Mouse (Mus musculus) thymus, postnatal 14 days (tissue): ENCODE measurements around the gene Plekha5.
"Not testable (repeated sequence)": the region's sequence is repeated elsewhere in the genome, so short reads cannot be mapped to it uniquely, and the experiment has no call there.

Experiments used
- DNase-seq: peaks from one replicate; pipeline ENCODE4 v3.0.0; 2021

Plekha5 gene

DNA sequence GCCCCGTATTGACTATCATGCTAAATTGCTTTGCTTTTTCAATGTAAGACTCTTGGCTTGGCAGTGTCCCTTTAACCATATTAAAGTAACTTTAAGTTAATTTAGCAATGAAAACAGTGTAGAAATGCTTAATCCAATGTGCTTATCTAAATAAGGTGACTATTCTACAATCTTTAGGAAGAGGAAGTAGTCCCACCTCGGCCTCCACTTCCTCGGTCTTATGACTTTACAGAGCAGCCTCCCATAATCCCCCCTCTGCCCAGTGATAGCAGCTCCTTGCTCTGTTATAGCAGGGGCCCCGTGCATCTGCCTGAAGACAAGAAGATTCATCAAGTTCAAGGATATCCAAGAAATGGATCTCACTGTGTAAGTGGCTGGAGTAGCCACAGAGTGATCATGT, 156.3 kb downstream of the Plekha5 start:
- DNase-seq: no peak

DNA sequence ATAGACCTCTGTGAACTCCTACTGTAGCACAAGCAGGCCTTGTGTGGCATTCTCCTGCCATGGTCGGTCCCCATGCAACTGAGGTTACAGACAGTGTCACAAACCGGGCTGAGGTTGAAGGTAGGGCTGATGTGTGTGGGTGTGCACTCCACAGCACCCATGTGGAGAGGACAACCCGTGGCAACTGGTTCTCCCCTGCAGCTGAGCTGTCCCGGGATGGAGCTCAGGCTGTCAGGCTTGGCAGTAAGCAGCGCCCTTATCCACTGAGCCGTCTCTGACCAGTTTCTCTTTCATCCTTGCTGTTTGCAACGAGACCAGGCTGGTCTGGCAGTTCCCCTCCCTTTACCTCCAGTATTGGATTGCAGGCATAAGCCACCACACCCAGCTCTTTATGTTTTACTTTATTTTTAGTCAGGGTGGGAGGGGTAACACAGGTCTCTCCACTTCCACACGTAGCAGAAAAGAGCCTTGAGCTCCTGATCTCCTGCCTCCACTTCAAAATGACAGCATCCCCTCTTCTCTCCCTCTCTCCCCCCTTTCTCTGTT, 162.9 kb downstream of the Plekha5 start:
- DNase-seq: no peak

DNA sequence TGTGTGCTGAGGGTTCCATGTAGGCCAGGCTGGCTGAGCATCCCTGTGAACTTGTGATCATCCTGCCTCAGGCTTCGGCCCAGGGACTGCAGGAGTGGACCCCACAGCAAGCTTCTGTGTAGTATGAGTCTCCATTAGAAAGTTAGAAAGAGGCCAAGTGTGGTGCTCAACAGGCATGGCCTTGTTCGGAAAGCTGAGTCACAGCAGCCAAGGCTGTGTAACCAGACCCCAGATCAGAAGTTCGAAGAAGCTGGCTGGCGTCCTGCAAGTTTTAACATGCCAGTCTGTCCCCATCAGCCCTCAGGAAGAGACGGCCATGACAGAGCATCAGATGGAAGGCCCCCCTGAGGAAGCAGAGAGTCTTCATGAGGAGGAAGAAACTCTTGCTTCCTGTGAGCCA, 167.5 kb downstream of the Plekha5 start:
- no peak for DNase-seq

DNA sequence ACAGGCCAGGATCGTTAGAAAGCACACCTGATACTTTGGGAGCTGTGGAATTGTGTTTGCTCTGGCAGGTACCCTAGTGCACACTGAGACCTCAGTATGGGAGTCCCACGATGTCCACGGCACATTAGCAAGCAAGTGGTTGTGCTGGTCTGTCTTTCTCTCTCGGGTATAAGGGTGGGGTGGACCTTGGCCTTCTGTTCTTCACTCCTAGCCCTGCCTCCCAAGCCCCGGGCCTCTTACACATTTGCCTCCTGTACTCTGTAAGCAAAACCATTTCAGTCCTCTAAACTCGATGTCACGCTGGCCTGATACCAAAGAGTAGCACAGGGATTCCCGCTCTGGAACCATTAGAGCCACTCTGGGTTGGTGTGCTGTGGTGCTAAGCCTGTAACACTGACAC, 168.9 kb downstream of the Plekha5 start:
- DNase-seq: no peak

DNA sequence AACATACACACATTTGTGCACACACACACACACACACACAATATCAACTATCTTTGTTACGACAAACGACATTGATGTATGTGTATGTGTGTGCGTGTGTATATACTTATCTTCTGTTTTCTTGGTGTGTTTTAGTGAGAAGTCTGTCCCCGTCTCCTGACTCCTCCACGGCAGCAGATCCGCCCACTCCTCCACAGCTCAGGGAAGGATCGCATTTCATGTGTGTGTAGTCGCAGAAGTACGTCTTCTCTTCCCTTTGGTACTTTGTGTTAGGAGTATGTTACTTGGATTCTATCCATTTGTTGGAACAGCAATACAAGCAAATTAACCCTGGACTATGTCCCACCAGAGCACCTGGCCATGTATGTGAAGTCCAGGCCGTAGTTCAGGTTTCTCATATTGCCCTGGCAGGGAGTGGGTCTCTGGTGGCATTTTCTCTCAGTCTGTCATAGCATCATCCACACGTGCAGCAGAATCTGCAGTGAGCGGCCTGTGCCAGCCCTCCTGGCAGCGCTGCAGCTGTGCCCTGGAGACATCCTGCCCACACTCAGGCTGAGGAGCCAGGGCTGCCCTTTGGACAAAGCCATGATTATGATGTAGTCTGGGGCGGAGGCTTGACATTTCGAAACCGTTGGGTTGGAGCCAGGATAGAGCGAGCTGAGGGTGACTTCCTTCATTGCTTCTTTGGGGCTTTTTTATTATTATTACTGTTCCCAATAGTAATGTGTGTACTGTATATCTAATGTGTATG, 169.7 kb downstream of the Plekha5 start:
- no peak for DNase-seq

DNA sequence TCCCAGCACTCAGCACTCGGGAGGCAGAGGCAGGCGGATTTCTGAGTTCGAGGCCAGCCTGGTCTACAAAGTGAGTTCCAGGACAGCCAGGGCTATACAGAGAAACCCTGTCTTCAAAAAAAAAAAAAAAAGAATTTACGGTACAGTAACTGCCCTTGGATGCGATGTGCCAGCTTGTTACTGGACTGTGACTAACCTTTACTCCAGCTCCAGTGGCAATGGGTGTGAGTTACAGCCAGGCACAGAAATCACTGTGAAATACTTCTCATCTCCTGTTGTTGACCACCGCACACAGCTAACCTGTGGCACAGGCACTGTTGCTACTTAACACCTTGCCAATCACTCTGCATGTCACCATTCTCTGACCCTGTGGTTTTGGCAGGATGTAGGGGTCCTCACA, 171.7 kb downstream of the Plekha5 start:
- peak; percentile 36 for DNase-seq

DNA sequence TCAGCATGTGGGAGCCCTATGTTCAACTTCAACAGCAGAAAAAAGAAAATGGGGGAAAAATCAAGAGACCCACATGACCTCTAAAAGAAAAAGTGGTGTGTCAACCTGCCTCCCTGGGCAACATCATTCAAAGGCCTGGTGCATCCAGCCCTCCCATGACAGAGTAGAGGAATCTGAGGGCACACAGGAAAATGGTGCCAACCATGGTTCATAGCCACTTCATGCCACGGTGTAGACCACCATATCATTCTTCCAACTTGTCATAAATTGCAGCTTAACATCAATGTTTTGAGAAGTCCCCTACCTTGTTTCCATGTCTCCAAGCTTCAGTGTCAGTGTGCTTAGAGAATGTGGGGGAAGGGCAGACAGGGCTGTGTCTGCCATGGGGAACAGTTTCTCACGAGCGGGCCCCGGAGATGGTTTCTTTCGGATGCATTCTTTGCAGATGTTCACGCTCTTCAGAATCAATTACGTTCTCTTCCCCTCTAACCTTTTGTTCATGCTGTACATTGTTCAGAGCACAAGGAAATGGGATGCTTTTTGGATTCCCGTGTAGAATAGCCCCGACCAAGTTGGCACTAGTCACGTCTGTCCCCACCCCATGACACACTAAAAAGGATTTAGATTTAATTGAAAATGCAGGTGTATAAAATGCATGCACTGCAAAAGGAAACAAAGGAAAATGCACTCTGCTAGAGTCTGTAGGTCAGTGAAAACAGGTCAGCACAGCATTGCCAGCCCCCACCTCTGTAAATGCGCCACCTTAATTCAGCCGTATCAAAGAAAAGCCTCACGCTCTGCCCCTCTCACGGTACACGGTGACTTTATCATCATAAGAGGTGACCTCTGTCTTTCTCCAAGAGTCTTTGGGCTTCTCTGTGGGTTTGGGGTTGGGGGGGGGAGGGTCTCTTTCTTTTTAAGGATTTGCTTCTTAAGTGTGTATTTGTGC, 173.8 kb downstream of the Plekha5 start:
- no peak for DNase-seq

DNA sequence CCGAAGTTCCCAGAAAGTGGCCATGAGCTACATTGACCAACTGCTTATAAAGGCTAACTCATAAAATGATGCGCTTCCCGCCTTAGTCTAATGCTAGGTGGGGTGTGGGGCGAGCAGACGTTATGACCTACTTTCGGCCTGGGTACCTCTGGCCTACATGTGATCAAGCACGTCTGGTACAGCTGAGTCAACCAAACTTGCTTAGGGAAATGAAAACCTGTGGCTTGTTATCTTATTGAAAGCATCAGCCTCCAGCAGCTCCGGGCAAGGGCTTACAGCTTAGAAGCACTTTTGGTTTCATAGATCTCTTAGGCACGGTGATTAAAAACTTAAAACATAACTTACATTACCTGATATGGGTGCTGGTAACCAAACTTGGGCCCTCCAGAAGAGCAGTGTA, 174.7 kb downstream of the Plekha5 start:
- peak; percentile 61 for DNase-seq

DNA sequence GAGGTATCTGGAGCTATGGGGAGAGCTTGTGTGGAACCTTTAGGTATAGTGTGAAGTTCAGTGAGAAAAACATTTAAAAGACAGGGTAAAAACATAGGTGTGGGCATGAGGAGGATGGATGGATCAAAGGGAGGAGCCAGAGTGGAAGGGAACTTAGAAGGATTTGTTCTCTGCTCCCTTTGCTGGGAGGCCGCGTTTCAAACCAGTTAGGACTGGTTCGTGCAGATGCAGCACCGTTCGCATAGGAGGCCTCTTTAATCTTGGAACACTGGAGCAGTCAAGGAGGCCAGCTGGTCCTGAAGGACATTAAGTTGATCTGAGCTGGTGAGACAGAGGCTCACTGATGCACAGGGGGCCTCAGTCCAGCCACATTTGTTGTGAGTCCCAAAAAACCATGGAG, 175.5 kb downstream of the Plekha5 start:
- DNase-seq: no peak

DNA sequence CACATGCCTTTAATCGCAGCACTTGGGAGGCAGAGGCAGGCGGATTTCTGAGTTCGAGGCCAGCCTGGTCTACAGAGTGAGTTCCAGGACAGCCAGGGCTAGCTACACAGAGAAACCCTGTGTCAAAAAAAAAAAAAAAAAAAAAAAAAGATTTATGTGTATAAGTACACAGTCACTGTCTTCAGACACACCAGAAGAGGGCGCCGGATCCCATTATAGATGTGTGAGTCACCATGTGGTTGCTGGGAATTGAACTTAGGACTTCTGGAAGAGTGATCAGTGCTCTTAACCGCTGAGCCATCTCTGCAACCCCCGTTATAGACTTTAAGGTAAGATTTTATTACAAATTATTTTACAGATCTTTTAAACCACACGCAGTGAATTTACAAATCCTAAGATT, 176.8 kb downstream of the Plekha5 start:
- DNase-seq: not testable (repeated sequence)

DNA sequence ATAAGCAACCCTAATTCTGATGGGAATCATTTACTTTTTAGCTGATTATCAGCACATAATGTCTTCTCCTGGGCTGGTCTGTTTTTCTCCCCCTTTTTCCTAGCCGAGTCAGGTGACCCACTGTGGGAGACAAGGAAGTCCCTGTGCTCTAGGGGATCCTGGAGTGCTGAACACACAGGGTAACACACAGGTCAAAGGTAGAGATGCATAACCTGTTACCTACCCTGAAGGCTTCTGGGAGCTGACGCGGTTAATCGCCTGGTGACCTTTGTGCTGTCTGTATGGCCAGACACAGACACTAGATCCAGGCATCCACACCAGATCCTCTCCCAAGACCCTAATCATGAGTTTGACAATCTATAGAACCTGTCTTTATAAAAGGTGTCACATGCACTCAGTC, 177.3 kb downstream of the Plekha5 start:
- no peak for DNase-seq

DNA sequence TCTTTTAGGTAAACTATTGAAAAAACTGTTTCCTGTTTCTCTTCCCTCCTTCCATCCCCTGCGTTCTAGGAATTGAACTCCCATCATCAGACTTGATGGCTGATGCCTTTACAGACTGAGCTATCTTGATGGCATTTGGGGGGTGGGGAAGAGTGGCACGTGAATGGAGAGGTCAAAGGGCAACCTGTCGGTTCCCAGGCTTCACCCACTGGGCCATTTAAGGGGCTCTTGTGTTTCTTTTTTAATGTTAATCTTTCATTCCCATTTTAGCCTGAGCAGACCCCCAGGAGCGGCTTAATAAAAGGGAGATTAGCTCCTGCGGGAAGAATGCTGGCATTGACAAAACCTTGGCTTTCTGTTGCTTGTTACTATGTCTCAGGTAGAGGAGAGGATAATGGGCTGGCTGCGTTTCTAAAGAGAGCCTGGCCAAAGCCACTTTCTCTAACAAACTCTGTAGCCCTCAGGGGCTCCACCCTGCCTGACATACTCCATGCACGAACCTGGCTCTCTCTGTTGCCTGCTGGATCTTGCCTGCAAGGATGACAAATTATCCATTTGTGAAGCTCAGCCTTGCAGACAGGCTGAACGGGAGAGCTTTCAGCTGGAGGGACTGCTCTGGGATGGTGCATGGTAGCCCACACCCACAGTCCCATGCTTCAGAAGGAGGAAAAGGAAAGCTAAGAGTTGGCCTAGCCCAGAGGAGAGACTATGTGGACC, 179.5 kb downstream of the Plekha5 start:
- DNase-seq: no peak

DNA sequence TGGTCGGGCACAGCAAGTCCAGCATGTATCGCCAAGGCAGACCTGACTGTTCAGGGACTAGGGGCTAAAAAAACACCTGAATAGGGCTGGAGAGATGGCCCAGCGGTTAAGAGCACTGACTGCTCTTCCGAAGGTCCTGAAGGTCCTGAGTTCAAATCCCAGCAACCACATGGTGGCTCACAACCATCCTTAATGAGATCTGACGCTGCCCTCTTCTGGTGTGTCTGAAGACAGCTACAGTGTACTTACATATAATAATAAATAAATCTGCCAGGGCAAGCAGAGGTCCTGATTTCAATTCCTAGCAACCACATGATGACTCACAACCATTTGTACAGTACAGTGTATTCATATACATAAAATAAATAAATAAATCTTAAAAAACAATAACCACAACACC, 181.3 kb downstream of the Plekha5 start:
- DNase-seq: not testable (repeated sequence)

DNA sequence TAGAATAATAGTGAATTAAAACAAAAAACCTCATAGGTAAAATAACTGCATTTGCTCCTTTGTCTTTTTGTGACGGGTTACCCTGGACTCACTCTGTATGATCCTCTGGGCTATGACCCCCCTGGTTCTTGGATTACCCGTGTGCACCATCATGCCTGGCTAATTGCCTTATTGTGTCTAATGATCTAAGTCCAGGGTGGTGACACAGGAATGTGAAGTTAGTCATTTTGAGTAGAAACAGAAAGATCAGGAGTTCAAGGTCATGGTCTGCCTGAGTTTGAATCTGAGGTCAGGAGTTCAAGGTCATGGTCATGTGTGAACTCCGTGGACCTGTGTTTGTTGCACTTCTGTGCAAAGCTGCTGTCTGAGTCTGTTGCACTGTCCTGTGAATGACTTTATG, 181.9 kb downstream of the Plekha5 start:
- DNase-seq: no peak

DNA sequence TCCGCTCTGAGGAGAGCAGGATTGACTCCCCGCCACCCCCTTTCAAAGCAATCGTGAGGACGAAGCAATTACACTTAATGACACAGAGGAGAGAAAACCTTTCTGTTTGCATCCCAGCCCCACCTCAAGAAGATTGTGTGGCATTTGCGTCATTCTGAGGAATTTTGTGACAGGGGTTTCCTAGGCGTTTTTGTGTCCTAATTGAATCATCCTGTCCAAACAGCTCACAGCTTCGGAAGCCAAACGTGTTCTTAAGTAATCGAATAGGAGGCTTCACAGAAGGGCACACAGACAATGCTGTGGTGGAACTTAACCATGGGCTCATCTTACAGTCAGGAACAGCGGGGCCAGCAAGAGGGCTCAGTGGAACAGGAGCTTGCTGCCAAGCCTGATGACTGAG, 182.7 kb downstream of the Plekha5 start:
- DNase-seq: no peak

DNA sequence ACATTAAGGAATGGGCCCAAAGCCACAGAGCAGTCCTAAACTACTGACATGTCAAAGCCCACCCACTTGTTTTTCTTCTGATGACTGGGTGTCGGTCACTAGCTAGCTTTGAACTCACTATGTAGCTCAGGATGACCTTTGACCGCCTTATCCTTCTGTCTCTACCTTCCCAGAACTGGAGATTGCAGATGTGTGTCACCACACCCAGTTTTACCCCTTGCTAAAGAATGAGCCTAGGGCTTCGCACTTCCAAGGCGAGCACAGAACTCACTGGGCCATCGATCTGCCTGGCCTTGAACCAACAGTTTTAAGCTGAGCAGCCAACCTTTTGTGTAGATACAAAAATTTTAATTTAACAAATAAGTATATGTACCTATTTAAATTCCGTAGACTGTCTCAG, 184.8 kb downstream of the Plekha5 start:
- no peak for DNase-seq

DNA sequence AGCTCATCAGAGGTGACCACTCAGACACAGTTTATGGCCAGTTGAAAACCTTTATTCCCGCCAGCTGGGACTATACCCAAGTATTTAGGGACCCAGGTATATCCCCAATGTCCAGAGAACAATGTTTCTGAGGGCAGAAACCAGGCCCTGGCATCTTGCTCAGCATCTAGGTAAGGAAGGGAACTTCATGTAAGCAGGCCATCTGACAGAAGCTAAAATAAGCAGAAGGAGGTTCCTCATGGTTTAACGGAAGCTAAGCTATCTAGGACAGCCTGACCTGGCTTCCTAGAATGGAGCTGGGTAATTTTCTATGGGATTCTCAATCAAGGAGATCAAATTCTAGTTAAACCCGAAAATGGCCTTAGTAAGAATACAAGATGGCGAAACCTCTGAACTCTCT, 185.7 kb downstream of the Plekha5 start:
- DNase-seq: no peak

DNA sequence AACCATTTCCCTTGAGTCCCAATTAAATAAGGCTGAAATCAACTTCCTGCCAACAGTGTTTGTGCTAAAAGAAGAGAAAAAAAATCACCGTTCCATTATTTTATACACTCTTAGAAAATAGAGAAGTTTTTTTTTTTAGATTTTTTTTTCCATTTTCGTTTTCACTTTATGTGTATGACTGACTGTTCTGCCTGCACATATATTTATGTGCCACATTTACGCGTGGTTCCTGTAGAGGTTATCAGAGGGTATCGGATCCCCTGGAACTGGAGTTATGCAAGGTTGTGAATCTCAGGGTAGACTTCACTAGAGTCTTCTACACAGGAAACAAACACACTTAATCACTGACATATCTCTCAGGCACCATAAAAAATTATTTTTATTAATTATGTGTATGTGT, 186.3 kb downstream of the Plekha5 start:
- no peak for DNase-seq

DNA sequence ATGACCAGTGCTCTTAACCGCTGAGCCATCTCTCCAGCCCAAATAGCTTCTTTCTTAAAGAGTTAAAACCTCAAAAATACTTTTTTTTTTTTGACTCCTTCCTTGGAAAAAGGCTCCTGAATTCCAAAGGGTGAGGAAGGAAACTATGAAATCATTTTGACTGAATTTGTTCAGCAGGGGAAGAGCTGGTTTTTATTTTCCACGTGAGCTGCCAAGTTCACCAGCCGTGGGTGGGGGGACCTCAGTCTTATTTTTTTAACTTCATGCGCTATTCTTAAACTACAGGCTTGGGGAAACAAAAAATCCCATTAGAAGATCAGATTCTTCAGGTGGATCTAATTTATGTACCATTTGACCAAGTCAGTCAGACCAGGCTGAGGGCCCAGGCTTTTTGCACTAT, 187.4 kb downstream of the Plekha5 start:
- DNase-seq: no peak

DNA sequence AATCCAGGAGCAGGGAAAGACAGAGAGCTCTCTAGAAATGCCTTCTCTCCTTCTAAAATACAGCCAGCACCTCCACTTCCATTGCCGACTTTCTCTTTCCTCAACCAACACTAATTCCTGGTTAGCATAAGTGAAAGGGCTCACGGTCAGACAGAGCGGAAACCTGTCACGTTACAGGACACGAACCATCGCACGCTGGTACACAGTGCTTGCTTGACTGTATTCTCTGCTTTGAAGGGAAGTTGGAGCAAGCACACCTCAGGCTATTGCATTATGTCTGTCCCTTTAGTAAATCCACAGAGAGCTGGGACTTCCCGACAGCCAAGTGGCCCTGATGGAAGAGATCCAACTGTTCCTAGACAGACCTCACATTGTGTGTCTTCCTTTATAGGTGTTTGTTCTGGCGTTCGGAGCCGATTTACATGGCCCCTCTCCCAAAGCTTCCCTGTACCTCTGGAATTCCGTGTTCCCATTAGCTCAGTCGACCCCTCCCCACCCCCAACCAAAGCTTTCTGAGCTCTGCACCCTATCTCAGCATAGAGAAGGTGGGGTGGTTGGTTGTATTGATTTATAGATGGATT, 188.1 kb downstream of the Plekha5 start:
- no peak for DNase-seq

DNA sequence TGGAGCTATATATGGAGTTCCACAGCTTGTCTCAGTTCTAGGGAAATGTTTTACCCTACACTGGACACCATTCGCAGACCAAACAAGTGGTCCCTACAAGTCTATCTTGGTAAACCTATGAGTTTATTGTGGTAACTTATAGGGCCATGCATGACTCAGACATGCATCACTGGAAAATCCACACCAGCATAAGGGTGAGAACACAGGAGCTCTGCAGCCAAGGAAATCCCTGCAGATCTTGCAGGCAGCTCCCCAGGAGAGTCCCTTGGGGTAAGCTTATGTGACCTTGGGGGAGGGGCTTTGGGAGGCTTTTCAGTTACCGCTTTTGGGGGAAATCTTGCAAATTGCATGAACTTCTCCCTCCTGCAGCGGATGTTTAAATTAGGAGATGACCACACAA, 190.0 kb downstream of the Plekha5 start:
- no peak for DNase-seq

DNA sequence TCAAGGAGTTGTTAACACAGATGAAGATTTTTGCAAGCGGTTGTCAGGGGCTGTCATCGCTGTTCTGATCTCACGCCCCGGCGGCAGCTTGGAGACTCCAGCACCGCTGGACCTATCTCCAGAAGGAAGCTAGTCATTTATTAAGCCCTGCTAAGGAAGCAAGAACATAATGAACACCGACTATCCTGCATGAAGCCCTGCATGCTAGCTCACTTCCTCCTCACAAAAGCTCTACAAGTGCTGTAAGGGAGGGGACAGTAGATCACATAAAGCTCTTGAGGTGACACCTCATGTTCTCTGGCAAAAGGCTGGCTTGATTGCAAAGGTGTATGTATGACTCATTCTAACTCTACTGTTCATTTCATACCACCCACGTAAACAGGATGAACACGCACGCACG, 190.9 kb downstream of the Plekha5 start:
- no peak for DNase-seq
